31 mouse cellular contexts compared by ENCODE assay signal in the genomic region with DNA sequence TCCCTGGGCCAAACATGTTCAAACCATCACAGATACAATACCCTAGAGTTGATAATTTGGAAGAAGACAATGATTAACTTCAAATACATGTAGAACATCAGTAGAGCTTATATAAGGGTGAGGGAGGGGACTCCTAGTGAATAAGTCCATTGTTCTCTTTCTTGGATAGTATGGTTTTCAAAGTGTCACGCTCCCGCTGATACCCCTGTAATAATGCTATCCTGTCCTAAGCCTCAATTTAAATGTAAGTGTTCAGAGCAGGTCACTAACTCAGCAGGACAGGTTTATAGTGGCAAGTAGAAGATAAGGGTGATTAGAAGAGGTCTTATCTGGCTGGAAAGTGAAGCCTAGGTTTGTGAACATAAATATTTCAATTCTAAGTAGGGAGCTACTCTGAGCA.
"Had no signal": no experiment of that assay in that cellular context is flagged by ENCODE, and none has a peak within 500 bp of the region (broad histone marks: within the 10 kb centered on the region; RNA-seq: fewer than 3 reads in every experiment).

No protein-coding gene starts in this region.

- H3K4me3 ChIP-seq: heart, adult 2 months; heart, embryonic 10.5 days; heart, embryonic 12.5 days; heart, embryonic 13.5 days; heart, embryonic 15.5 days; hindbrain, embryonic 10.5 days; hindbrain, embryonic 12.5 days; hindbrain, embryonic 13.5 days; hindbrain, embryonic 15.5 days; kidney, embryonic 15.5 days; layer of hippocampus, adult 2 months; left cerebral cortex, adult 2 months had no signal

- DNase-seq: heart, adult 2 months; heart, postnatal 10 days; heart, postnatal 14 days; heart, postnatal 36 days; heart, postnatal 4 days; kidney, adult 11 months; kidney, adult 18-20 months; kidney, adult 2 months; kidney, adult 8-10 months; kidney, postnatal 10 days; kidney, postnatal 14 days; kidney, postnatal 25 days; kidney, postnatal 36 days; kidney, postnatal 4 days; layer of hippocampus, postnatal 36 days had no signal

- ATAC-seq: hindbrain, embryonic 16.5 days; hindbrain, postnatal 0 days had no signal

- H3K27me3 ChIP-seq: heart, embryonic 12.5 days; heart, embryonic 13.5 days; heart, embryonic 15.5 days; hindbrain, embryonic 12.5 days; hindbrain, embryonic 13.5 days; hindbrain, embryonic 15.5 days; kidney, embryonic 15.5 days had no signal

- H3K9me3 ChIP-seq: heart, embryonic 10.5 days; heart, embryonic 12.5 days; heart, embryonic 13.5 days; heart, embryonic 15.5 days; hindbrain, embryonic 10.5 days; hindbrain, embryonic 15.5 days; kidney, embryonic 15.5 days had no signal

- H3K9ac ChIP-seq: heart, embryonic 12.5 days; heart, embryonic 13.5 days; heart, embryonic 15.5 days; hindbrain, embryonic 12.5 days; hindbrain, embryonic 13.5 days; hindbrain, embryonic 14.5 days; hindbrain, embryonic 15.5 days; kidney, embryonic 15.5 days had no signal

- H3K27ac ChIP-seq: heart, adult 2 months; heart, embryonic 10.5 days; heart, embryonic 13.5 days; heart, embryonic 15.5 days; hindbrain, embryonic 10.5 days; hindbrain, embryonic 12.5 days; hindbrain, embryonic 13.5 days; hindbrain, embryonic 14.5 days; hindbrain, embryonic 15.5 days; hindbrain, postnatal 0 days; kidney, embryonic 15.5 days; kidney, postnatal 0 days; layer of hippocampus, adult 2 months; left cerebral cortex, adult 2 months had no signal

- H3K4me1 ChIP-seq: heart, embryonic 10.5 days; heart, embryonic 12.5 days; heart, embryonic 13.5 days; heart, embryonic 15.5 days; hindbrain, embryonic 10.5 days; hindbrain, embryonic 12.5 days; hindbrain, embryonic 13.5 days; hindbrain, embryonic 15.5 days; kidney, embryonic 15.5 days had no signal

- H3K36me3 ChIP-seq: heart, embryonic 10.5 days; heart, embryonic 12.5 days; heart, embryonic 13.5 days; heart, embryonic 15.5 days; hindbrain, embryonic 10.5 days; hindbrain, embryonic 12.5 days; hindbrain, embryonic 13.5 days; hindbrain, embryonic 15.5 days; kidney, embryonic 15.5 days had no signal

- H3K4me2 ChIP-seq: heart, embryonic 11.5 days; heart, embryonic 12.5 days; heart, embryonic 13.5 days; heart, embryonic 15.5 days; hindbrain, embryonic 12.5 days; hindbrain, embryonic 13.5 days; hindbrain, embryonic 14.5 days; hindbrain, embryonic 15.5 days; kidney, embryonic 15.5 days had no signal
